Mouse (Mus musculus): ENCODE measurements around the gene Ewsr1. TPM values are rescaled to one million over a fixed set of nuclear protein-coding genes. Genes with fewer than 3 reads are reported as not detected.
A peak's percentile ranks its signal among the peaks of the same experiment; 100 is the strongest.

The Ewsr1 gene
- polyA plus RNA-seq, 1 experiment = 510 TPM

- no peaks in the 10 kb centered on the region for H3K27me3 ChIP-seq (ENCODE audit: control insufficient read depth, insufficient read depth, low read length)
- H3K27ac ChIP-seq (ENCODE audit: control insufficient read depth, insufficient read depth, low read depth, low read length) = peak overlapping the region; percentile 55
- peak overlapping the region; percentile 93 for H3K4me3 ChIP-seq (ENCODE audit: control insufficient read depth, low read depth, low read length)
- no peaks in the 10 kb centered on the region for H3K36me3 ChIP-seq (ENCODE audit: control insufficient read depth, insufficient read depth, low read length)
- TF ChIP-seq POLR2A (IDR thresholded peaks at IDR 0.05; ENCODE audit: control insufficient read depth, low read depth, low read length) (peak; percentile 47; the same call in 1 of the 2 replicates), CTCF (IDR thresholded peaks at IDR 0.05; ENCODE audit: control insufficient read depth, insufficient read depth, insufficient replicate concordance, low read depth, low read length) (no peak)
- H3K4me1 ChIP-seq (ENCODE audit: control insufficient read depth, insufficient read depth, low read length) = peaks cover 59% of the 10 kb centered on the region
Measured at GRCm38 (mm10) chr11:5062860-5063505, 36.1 kb downstream of the Ewsr1 start.

DNA sequence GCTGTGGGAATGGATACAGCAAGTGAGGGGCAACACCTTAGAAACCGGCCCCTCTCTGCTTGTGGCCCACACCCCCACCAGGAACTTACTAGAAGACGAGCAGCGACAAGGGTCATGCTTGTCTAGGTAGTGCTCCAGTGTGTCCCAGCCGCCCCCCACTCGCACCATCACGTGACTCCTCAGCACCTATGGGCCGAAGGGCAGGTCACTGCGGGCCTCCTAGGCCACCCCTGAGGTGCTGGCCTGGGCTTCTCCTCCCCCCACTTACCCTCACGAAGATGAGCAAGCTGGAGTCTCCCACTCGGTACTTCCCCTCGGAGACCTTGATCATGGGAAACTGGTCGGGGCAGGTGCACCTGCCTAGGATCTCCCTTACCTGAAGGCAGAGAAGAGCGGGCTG, 36.7 kb downstream of the Ewsr1 start:
- peak overlapping the region; percentile 93 for H3K4me3 ChIP-seq (ENCODE audit: control insufficient read depth, low read depth, low read length)
- no peaks in the 10 kb centered on the region for H3K36me3 ChIP-seq (ENCODE audit: control insufficient read depth, insufficient read depth, low read length)
- peak overlapping the region; percentile 59 for H3K27ac ChIP-seq (ENCODE audit: control insufficient read depth, insufficient read depth, low read depth, low read length)
- peaks cover 65% of the 10 kb centered on the region for H3K4me1 ChIP-seq (ENCODE audit: control insufficient read depth, insufficient read depth, low read length)
- no peak for TF ChIP-seq POLR2A (IDR thresholded peaks at IDR 0.05; ENCODE audit: control insufficient read depth, low read depth, low read length)
- no peak for TF ChIP-seq CTCF (IDR thresholded peaks at IDR 0.05; ENCODE audit: control insufficient read depth, insufficient read depth, insufficient replicate concordance, low read depth, low read length)
- H3K27me3 ChIP-seq (ENCODE audit: control insufficient read depth, insufficient read depth, low read length) = no peaks in the 10 kb centered on the region

GRCm38 (mm10) chr11:5061413-5062139, 37.5 kb downstream of the Ewsr1 start:
- H3K36me3 ChIP-seq (ENCODE audit: control insufficient read depth, insufficient read depth, low read length) = no peaks in the 10 kb centered on the region
- H3K27ac ChIP-seq (ENCODE audit: control insufficient read depth, insufficient read depth, low read depth, low read length) = peak overlapping the region; percentile 62
- no peaks in the 10 kb centered on the region for H3K27me3 ChIP-seq (ENCODE audit: control insufficient read depth, insufficient read depth, low read length)
- H3K4me1 ChIP-seq (ENCODE audit: control insufficient read depth, insufficient read depth, low read length) = peaks cover 69% of the 10 kb centered on the region
- no peak; the same call in none of the 2 replicates for TF ChIP-seq POLR2A (IDR thresholded peaks at IDR 0.05; ENCODE audit: control insufficient read depth, low read depth, low read length)
- TF ChIP-seq CTCF (IDR thresholded peaks at IDR 0.05; ENCODE audit: control insufficient read depth, insufficient read depth, insufficient replicate concordance, low read depth, low read length) = no peak
- H3K4me3 ChIP-seq (ENCODE audit: control insufficient read depth, low read depth, low read length) = peak overlapping the region; percentile 93

GRCm38 (mm10) chr11:5060756-5061412, 38.2 kb downstream of the Ewsr1 start:
- H3K36me3 ChIP-seq (ENCODE audit: control insufficient read depth, insufficient read depth, low read length) = no peaks in the 10 kb centered on the region
- no peak overlapping the region for H3K27ac ChIP-seq (ENCODE audit: control insufficient read depth, insufficient read depth, low read depth, low read length)
- H3K4me3 ChIP-seq (ENCODE audit: control insufficient read depth, low read depth, low read length) = peak overlapping the region; percentile 93
- no peak for TF ChIP-seq CTCF (IDR thresholded peaks at IDR 0.05; ENCODE audit: control insufficient read depth, insufficient read depth, insufficient replicate concordance, low read depth, low read length)
- TF ChIP-seq POLR2A (IDR thresholded peaks at IDR 0.05; ENCODE audit: control insufficient read depth, low read depth, low read length) = no peak; the same call in 1 of the 2 replicates
- no peaks in the 10 kb centered on the region for H3K27me3 ChIP-seq (ENCODE audit: control insufficient read depth, insufficient read depth, low read length)
- H3K4me1 ChIP-seq (ENCODE audit: control insufficient read depth, insufficient read depth, low read length) = peaks cover 67% of the 10 kb centered on the region

- peak overlapping the region; percentile 37 for H3K4me3 ChIP-seq (ENCODE audit: control insufficient read depth, low read depth, low read length)
- no peaks in the 10 kb centered on the region for H3K36me3 ChIP-seq (ENCODE audit: control insufficient read depth, insufficient read depth, low read length)
- peaks cover 59% of the 10 kb centered on the region for H3K4me1 ChIP-seq (ENCODE audit: control insufficient read depth, insufficient read depth, low read length)
- H3K27ac ChIP-seq (ENCODE audit: control insufficient read depth, insufficient read depth, low read depth, low read length) = no peak overlapping the region
- TF ChIP-seq CTCF (IDR thresholded peaks at IDR 0.05; ENCODE audit: control insufficient read depth, insufficient read depth, insufficient replicate concordance, low read depth, low read length) (peak; percentile 98), POLR2A (IDR thresholded peaks at IDR 0.05; ENCODE audit: control insufficient read depth, low read depth, low read length) (peak; percentile 49)
- H3K27me3 ChIP-seq (ENCODE audit: control insufficient read depth, insufficient read depth, low read length) = no peaks in the 10 kb centered on the region
Measured at GRCm38 (mm10) chr11:5059704-5060156, 39.3 kb downstream of the Ewsr1 start.

DNA sequence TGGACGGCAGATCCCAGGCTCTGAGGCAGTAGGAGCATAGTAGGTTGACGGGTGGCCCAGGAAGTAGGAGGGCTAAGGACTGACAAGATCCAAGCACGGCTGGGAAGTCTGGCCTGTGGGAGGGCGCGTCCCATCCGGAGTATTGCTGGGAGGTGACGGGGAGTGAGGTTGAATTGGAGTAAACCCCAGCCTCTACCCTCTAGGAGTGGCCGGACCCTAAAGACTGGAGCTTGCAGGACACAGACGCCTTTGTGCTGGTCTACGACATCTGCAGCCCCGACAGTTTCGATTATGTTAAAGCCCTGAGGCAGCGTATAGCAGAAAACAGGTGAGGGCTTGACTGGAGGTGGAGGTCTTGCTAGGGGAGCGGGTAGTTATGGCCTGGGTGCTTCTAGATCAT, 39.8 kb downstream of the Ewsr1 start:
- Histone ChIP-seq H3K4me1 (ENCODE audit: control insufficient read depth, insufficient read depth, low read length) (peaks cover 56% of the 10 kb centered on the region), H3K36me3 (ENCODE audit: control insufficient read depth, insufficient read depth, low read length) (no peaks in the 10 kb centered on the region), H3K27me3 (ENCODE audit: control insufficient read depth, insufficient read depth, low read length) (no peaks in the 10 kb centered on the region), H3K27ac (ENCODE audit: control insufficient read depth, insufficient read depth, low read depth, low read length) (no peak overlapping the region), H3K4me3 (ENCODE audit: control insufficient read depth, low read depth, low read length) (peak overlapping the region; percentile 37)
- 0 out of 2 replicates have a peak, but pooled peaks have one; percentile 14 for TF ChIP-seq CTCF (IDR thresholded peaks at IDR 0.05; ENCODE audit: control insufficient read depth, insufficient read depth, insufficient replicate concordance, low read depth, low read length)
- peak; percentile 53 for TF ChIP-seq POLR2A (IDR thresholded peaks at IDR 0.05; ENCODE audit: control insufficient read depth, low read depth, low read length)

- H3K4me1 ChIP-seq (ENCODE audit: control insufficient read depth, insufficient read depth, low read length) = peaks cover 54% of the 10 kb centered on the region
- no peaks in the 10 kb centered on the region for H3K27me3 ChIP-seq (ENCODE audit: control insufficient read depth, insufficient read depth, low read length)
- peak overlapping the region; percentile 37 for H3K4me3 ChIP-seq (ENCODE audit: control insufficient read depth, low read depth, low read length)
- no peaks in the 10 kb centered on the region for H3K36me3 ChIP-seq (ENCODE audit: control insufficient read depth, insufficient read depth, low read length)
- TF ChIP-seq POLR2A (IDR thresholded peaks at IDR 0.05; ENCODE audit: control insufficient read depth, low read depth, low read length) (no peak), CTCF (IDR thresholded peaks at IDR 0.05; ENCODE audit: control insufficient read depth, insufficient read depth, insufficient replicate concordance, low read depth, low read length) (no peak)
- no peak overlapping the region for H3K27ac ChIP-seq (ENCODE audit: control insufficient read depth, insufficient read depth, low read depth, low read length)
Measured at GRCm38 (mm10) chr11:5058783-5059182, 40.3 kb downstream of the Ewsr1 start.
